Mouse (Mus musculus) mesoderm, embryonic 11.5 days (tissue): ENCODE results near the gene Vkorc1.
"Not testable (repeated sequence)": the region's sequence is repeated elsewhere in the genome, so short reads cannot be mapped to it uniquely, and the experiment has no call there.

Source experiments
- DNase-seq: peaks from one replicate; pipeline ENCODE4 v3.0.0-alpha.2; 2012; ENCODE audit warnings: low read depth, low spot score

The Vkorc1 gene

GRCm38 (mm10) chr7:127915293-127915692, 19.9 kb upstream of the Vkorc1 start:
- DNase-seq, result no peak

GRCm38 (mm10) chr7:127912938-127913337, 17.5 kb upstream of the Vkorc1 start:
- DNase-seq, result no peak

DNA sequence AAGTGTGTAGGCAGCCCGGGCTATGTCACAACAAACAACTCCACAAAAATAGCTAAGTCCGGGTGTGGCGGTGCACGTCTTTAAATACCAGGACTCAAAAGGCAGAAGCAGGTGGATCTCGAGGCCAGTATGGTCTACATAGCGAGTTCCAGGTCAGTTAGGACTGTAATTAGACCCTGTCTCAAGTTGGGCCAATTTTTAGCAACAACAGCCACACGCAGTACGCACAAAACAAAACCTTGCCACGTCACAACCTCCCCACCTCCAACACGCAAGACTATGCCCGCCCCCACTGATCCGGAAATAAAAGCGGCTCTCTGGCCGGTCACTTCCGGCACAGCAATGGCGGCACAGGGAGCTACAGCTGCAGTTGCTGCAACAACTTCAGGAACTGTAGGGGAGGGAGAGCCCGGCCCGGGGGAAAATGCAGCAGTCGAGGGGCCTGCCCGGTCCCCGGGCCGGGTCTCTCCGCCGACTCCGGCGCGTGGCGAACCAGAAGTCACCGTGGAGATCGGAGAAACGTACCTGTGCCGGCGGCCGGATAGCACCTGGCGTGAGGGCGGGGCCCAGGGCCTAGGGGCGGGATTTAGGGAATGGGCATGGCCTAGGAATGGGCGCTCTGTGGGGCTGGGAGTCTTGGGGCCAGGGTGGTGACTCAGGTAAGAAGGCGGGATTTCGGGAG, 16.9 kb upstream of the Vkorc1 start, which contains the start of gene Kat8:
Kat8 (plus strand) TSS at position 327 of the 682 bp plus-strand sequence.
- DNase-seq, result peak; percentile 91

DNA sequence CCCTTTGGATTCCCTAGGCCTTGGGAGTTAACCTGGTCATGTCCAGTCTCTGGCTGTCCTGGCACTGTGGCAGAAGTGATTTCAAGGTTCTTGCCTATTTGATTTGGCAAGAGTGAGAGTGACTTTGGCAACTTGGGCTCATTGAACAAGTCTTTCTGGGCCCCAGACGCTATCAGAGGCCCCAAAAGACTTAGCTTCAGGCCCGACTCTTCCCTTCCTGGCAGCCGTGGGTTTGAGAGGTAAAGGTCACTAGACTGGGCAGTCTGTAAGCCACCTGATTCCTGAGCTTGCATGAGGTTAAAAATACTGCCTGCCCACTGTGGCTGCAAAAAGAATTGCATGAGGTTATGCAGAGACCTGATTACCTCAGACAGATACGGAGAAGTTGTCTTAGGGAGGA, 13.2 kb upstream of the Vkorc1 start:
- no peak for DNase-seq

DNA sequence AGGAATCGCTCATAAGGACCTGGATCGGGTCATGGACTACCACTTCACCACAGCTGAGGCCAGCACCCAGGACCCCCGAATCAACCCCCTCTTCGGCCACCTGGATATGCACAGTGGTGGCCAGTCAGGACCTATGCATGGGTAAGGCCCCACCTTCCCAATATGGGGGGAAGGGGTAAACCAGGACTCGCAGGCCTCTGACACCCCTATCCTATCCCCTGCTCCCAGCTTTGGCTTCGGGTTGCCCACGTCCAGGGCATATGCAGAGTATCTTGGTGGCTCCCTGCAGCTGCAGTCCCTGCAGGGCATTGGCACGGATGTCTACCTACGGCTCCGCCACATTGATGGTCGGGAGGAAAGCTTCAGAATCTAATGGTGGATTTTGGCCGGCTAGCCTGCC, 12.5 kb upstream of the Vkorc1 start:
- no peak for DNase-seq

DNA sequence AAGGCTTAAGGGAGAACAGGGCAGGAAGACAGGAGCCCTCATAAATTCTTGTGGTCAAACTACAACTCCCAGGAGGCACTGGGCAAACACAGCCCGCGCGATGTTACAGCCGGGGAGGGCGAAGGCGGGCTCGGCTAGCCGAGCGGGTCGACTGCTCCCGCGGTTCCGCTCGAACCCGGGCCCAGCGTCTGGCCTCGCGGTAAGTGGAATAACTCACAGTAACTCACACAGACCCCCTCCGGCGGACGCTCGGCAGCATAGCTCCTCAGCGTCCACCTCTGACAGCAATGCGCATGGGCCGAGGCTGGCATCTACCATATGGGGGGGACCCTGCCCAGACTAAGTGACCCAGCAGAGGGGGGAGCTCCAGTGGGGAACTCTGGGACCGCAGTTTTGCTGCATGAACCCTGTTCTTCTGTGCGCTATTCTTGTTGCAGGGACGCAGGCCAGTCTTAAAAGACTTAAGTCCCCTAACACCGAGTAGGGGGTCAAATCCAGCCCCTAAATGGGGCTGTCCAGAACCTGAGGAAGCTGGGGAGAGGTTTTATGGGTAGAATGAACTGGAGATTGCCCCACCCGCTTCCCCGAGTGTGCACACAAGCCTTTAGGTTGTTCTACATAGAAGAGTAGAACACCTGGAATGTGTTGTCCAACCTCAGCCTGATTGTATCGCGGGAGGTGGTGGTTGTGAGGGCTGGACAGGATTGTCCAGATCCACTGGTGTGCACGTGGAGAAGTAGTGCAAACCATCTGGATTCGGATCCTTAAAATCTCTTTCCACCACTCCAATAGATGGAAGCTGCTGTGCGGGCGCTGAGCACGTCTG, 8.8 kb upstream of the Vkorc1 start, which contains the start of gene Bckdk:
Bckdk (plus strand) TSS at position 112 of the 826 bp plus-strand sequence.
- peak; percentile 86 for DNase-seq

- DNase-seq, result no peak
These were observed 6.4 kb upstream of the Vkorc1 start for GRCm38 (mm10) chr7:127901772-127902171.

GRCm38 (mm10) chr7:127899997-127900396, 4.6 kb upstream of the Vkorc1 start:
- no peak for DNase-seq

DNA sequence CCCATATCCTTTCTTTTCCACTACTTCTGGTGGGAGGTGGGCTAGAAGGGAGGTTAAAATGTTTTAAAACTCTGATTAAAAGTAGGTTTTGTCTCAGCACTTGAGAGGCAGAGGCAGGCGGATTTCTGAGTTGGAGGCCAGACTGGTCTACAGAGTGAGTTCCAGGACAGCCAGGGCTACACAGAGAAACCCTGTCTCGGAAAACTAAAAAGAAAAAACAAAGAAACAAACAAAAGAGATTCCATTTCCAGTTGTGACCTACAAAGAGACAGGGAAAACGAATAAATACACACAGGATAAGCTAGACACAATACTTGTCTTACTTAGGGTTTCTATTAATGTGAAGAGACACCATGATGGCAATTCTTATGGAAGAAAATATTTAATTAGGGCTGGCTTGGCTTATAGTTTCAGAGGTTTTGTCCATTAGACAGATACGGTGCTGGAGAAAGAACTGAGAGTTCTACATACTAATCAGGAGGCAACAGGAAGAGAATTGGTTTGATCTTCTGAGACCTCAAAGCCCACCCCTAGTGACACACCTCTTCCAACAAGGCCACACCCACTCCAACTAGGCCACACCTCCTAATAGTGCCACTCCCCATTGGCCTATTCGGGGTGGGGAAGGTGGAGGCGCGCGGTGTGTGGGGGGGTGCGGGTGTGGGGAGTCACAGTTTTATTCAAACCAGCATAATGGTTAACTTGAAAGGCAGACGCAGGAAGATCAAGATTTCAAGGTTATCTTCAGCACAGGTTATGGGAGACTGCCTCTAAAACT, 3.0 kb upstream of the Vkorc1 start:
- DNase-seq, result no peak

DNA sequence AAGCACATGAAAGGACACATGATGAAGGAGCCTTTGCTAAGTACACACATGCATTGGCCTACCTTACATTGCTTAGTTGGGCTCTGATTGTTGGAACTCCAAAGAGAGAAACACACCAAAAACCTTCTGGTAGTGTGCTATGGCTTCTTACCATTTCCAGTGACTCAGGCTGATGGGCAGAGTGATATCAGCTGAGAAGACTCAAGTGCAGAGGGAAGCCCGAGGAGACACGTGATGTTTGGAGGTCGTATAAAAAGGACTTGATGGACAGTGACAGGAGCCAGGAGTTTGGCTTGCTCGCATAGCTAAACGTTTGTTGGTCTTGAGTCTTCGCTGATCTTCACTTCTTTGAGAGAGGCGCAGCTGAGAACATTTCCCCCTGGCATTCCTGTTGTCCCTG, 2.1 kb upstream of the Vkorc1 start:
- no peak for DNase-seq

- peak; percentile 53 for DNase-seq
These were observed 967 bp upstream of the Vkorc1 start for GRCm38 (mm10) chr7:127896384-127896783.

DNA sequence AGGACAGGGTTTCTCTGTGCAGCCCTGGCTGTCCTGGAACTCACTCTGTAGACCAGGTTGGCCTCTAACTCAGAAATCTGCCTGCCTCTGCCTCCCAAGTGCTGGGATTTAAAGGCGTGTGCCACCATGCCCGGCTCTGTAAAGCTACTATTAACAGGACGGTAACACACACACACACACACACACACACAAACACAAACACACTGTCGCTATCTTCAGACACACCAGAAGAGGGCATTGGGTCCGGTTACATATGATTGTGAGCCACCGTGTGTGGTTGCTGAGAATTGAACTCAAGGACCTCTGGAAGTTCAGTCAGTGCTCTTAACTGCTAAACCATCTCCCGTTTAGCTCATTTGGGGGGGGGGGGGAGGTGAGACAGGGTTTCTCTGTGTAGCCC, 474 bp upstream of the Vkorc1 start:
- DNase-seq, result not testable (repeated sequence)

DNA sequence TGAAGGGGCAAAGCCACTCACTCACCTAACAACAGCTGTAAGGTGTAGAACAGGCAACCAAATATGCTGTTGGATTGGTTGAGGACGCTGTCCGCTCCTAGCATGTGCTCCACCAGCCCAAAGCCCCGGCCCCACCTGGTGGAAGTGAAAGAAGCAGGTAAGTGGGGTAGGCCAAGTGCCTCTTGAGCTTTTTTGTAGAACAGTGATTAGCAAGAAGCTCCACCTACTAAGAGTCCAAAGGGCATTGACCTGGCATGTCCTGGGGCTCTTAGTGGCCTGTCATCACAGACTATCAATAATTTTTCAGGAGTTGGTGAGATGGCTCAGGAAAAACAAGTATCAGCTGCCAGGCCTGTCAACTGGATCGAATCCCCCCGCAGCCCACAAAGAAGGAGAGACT, 937 bp downstream of the Vkorc1 start:
- DNase-seq, result no peak

- no peak for DNase-seq
These were observed 4.6 kb downstream of the Vkorc1 start, which contains the start of gene Prss53 for GRCm38 (mm10) chr7:127890798-127891197. TSS of gene Prss53 (minus strand) at chr7:127890970.

GRCm38 (mm10) chr7:127888821-127889220, 6.6 kb downstream of the Vkorc1 start:
- no peak for DNase-seq

- no peak for DNase-seq
These were observed 7.6 kb downstream of the Vkorc1 start for GRCm38 (mm10) chr7:127887781-127888180.

- no peak for DNase-seq
These were observed 8.2 kb downstream of the Vkorc1 start for GRCm38 (mm10) chr7:127887191-127887590.

GRCm38 (mm10) chr7:127886551-127886950, 8.9 kb downstream of the Vkorc1 start:
- no peak for DNase-seq

DNA sequence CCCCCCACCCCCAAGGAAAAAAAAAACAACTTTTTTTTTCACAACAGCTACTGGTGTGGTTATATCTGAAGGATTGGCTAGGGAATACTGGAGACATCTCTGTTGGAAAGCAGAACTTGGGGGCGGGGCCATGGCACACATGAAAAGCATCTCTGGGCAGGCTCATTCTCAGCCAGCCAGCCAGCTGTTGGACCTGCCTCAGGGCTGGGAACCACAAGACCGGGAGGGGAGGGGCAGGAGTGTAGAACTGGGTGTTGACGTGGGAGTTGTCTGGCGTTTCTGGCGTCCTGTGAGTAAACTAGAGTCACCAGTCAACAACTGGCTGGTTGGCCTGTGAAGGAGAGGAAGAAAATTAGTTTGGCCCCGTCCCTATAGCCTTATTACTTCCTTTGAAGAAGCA, 9.5 kb downstream of the Vkorc1 start:
- no peak for DNase-seq

GRCm38 (mm10) chr7:127880431-127880830, 15.0 kb downstream of the Vkorc1 start:
- no peak for DNase-seq

GRCm38 (mm10) chr7:127879301-127879700, 16.1 kb downstream of the Vkorc1 start:
- DNase-seq, result no peak
